Mouse (Mus musculus): Measurements from ENCODE around the gene Pygm. TPM values are rescaled to one million over a fixed set of nuclear protein-coding genes. Genes with fewer than 3 reads are reported as not detected.

Pygm gene
- total and polyA plus RNA-seq, 3 experiments = 1,101 to 1,298 (median 1,120) TPM

DNA sequence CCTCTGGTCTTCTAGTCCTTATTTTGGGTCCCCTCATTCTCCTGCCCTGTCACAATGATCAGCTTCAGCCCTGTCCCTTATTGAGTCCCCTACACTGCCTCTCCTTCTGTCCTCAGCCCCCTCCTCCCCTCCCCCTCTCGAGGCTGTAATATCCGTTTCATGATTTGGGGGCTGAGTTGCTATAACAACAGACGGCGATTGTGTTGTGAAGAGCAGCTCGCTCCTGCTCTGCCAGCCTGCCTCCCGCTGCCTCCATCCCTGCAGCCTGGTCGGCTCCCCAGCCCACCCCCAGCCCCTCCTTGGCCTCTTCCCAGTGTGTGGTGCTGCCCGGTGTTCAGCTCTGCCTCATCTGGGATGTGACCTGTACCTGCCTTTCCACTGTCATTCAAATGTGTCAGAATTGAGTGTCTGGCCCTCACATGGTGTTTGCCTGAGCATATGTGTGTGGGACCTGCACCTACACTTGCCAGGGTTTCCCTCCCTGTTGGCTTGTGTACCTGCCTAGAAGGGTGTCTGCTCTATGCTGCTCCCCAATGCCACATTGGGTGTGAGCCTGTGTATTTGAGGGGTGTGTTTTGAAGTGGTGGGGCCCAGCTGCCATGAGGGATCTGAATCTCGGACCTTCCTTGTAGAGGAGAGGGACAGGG lies 32.0 kb downstream of the Pygm start:
- TF ChIP-seq EP300 (IDR thresholded peaks at IDR 0.05; ENCODE audit: insufficient read depth, low read depth, low read length) (no peak), CTCF (IDR thresholded peaks at IDR 0.05) (no peak)
- intact Hi-C loops (cut with DNase I) = no loop called here
- no peaks in the 10 kb centered on the region; the same call in 1 of the 2 replicates for H3K4me1 ChIP-seq (ENCODE audit: control insufficient read depth, insufficient read depth, low read length)
- no peaks in the 10 kb centered on the region for H3K79me2 ChIP-seq (replicated peaks; ENCODE audit: control insufficient read depth, insufficient read depth, low read length)
- H3K36me3 ChIP-seq (ENCODE audit: control insufficient read depth, insufficient read depth, low read length) = no peaks in the 10 kb centered on the region
- H3K27me3 ChIP-seq (ENCODE audit: control insufficient read depth, insufficient read depth, low read length) = peaks cover 2% of the 10 kb centered on the region
- no peak overlapping the region for H3K4me3 ChIP-seq
- no peak overlapping the region for H3K27ac ChIP-seq
- 35% methylated on average over 9 of the region's 9 CpGs for WGBS
- H3K9ac ChIP-seq (ENCODE audit: low read depth, low read length) = no peak overlapping the region
- no peak for DNase-seq

GRCm38 (mm10) chr19:6416894-6417761 lies 32.9 kb downstream of the Pygm start:
- no peaks in the 10 kb centered on the region for H3K79me2 ChIP-seq (replicated peaks; ENCODE audit: control insufficient read depth, insufficient read depth, low read length)
- no peak overlapping the region for H3K9ac ChIP-seq (ENCODE audit: low read depth, low read length)
- no peak for DNase-seq
- H3K36me3 ChIP-seq (ENCODE audit: control insufficient read depth, insufficient read depth, low read length) = no peaks in the 10 kb centered on the region
- TF ChIP-seq EP300 (IDR thresholded peaks at IDR 0.05; ENCODE audit: insufficient read depth, low read depth, low read length) (no peak), CTCF (IDR thresholded peaks at IDR 0.05) (no peak), POLR2A (IDR thresholded peaks at IDR 0.05; ENCODE audit: insufficient read depth, low read depth, low read length) (no peak)
- intact Hi-C loops (cut with DNase I) = no loop called here
- no peaks in the 10 kb centered on the region; the same call in 1 of the 2 replicates for H3K4me1 ChIP-seq (ENCODE audit: control insufficient read depth, insufficient read depth, low read length)
- peaks cover 2% of the 10 kb centered on the region for H3K27me3 ChIP-seq (ENCODE audit: control insufficient read depth, insufficient read depth, low read length)
- no peak overlapping the region for H3K27ac ChIP-seq
- 74% methylated on average over 12 of the region's 12 CpGs for WGBS
- H3K4me3 ChIP-seq = no peak overlapping the region

DNA sequence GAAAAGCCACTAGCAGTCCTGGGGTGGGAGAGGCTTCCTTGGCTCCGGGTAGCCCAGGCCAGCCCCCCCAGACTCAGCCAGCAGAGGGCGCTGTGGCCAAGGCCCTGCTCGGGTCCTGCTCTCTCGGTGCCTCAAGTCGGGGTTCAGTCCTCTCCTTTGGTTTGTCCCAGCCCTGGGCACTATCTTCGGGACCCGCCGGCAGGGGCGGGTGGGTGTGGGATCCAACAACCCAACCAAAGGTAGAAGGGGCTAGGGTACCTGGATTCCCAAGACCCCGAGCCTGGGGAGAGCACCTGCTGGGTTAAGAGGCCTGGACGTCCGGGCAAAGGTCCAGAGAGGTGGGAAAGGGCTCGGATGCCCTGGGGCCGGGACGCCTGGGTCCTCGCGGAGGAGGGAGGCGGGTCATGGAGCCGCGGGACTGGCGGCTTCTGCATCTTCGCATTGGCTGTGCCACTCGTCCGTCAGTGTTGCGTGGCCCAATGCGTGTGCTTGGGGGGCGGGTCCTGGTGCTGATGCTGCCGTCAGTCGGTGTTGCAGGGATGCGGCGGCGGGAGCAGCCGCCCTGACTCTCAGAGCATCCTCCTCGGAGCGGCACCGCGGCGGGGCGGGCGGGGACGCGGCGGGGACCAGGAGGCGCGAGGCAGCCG lies 34.2 kb downstream of the Pygm start, which contains the start of gene Nrxn2:
Gene Nrxn2, plus strand, starts transcription at position 499 of the 647 bp plus-strand sequence.
- peak within 1 kb of the TSS; percentile 53 for H3K4me3 ChIP-seq
- no peaks in the 10 kb centered on the region for H3K36me3 ChIP-seq (ENCODE audit: control insufficient read depth, insufficient read depth, low read length)
- WGBS = under 1% methylated on average over 46 of the region's 46 CpGs
- no peaks in the 10 kb centered on the region; the same call in 1 of the 2 replicates for H3K4me1 ChIP-seq (ENCODE audit: control insufficient read depth, insufficient read depth, low read length)
- intact Hi-C loops (cut with DNase I) = loop anchor here (1.0 kb wide), 1 partner anchor 34 kb away; no protein-coding TSS in a partner anchor
- peak; percentile 87 to 90 for DNase-seq
- H3K79me2 ChIP-seq (replicated peaks; ENCODE audit: control insufficient read depth, insufficient read depth, low read length) = no peaks in the 10 kb centered on the region
- peak within 1 kb of the TSS; percentile 49 for H3K9ac ChIP-seq (ENCODE audit: low read depth, low read length)
- peaks cover 2% of the 10 kb centered on the region for H3K27me3 ChIP-seq (ENCODE audit: control insufficient read depth, insufficient read depth, low read length)
- TF ChIP-seq EP300 (IDR thresholded peaks at IDR 0.05; ENCODE audit: insufficient read depth, low read depth, low read length) (no peak), CTCF (IDR thresholded peaks at IDR 0.05) (peak; percentile 98)
- peak within 1 kb of the TSS; percentile 49 for H3K27ac ChIP-seq

GRCm38 (mm10) chr19:6418984-6419692 lies 34.9 kb downstream of the Pygm start:
- 11% methylated on average over 23 of the region's 23 CpGs for WGBS
- no peak overlapping the region for H3K4me3 ChIP-seq
- no peak for TF ChIP-seq EP300 (IDR thresholded peaks at IDR 0.05; ENCODE audit: insufficient read depth, low read depth, low read length)
- H3K79me2 ChIP-seq (replicated peaks; ENCODE audit: control insufficient read depth, insufficient read depth, low read length) = no peaks in the 10 kb centered on the region
- H3K4me1 ChIP-seq (ENCODE audit: control insufficient read depth, insufficient read depth, low read length) = no peaks in the 10 kb centered on the region
- H3K27ac ChIP-seq = no peak overlapping the region
- H3K9ac ChIP-seq (ENCODE audit: low read depth, low read length) = no peak overlapping the region
- intact Hi-C loops (cut with DNase I) = loop anchor here (1.0 kb wide), 1 partner anchor 33 kb away; no protein-coding TSS in a partner anchor
- no peak for DNase-seq
- peaks cover 2% of the 10 kb centered on the region for H3K27me3 ChIP-seq (ENCODE audit: control insufficient read depth, insufficient read depth, low read length)
- H3K36me3 ChIP-seq (ENCODE audit: control insufficient read depth, insufficient read depth, low read length) = no peaks in the 10 kb centered on the region

- no peaks in the 10 kb centered on the region for H3K36me3 ChIP-seq (ENCODE audit: control insufficient read depth, insufficient read depth, low read length)
- DNase-seq = no peak
- H3K79me2 ChIP-seq (replicated peaks; ENCODE audit: control insufficient read depth, insufficient read depth, low read length) = no peaks in the 10 kb centered on the region
- no peaks in the 10 kb centered on the region for H3K4me1 ChIP-seq (ENCODE audit: control insufficient read depth, insufficient read depth, low read length)
- intact Hi-C loops (cut with DNase I) = no loop called here
- no peak overlapping the region for H3K4me3 ChIP-seq
- WGBS = 51% methylated on average over 9 of the region's 9 CpGs
- H3K9ac ChIP-seq (ENCODE audit: low read depth, low read length) = no peak overlapping the region
- no peak overlapping the region for H3K27ac ChIP-seq
- peaks cover 2% of the 10 kb centered on the region for H3K27me3 ChIP-seq (ENCODE audit: control insufficient read depth, insufficient read depth, low read length)
- TF ChIP-seq CTCF (IDR thresholded peaks at IDR 0.05) = no peak
- TF ChIP-seq EP300 (IDR thresholded peaks at IDR 0.05; ENCODE audit: insufficient read depth, low read depth, low read length) = no peak
- TF ChIP-seq POLR2A (IDR thresholded peaks at IDR 0.05; ENCODE audit: insufficient read depth, low read depth, low read length) = no peak
Measured at GRCm38 (mm10) chr19:6419805-6420310, 35.7 kb downstream of the Pygm start.
